Mouse (Mus musculus) gastrocnemius, postnatal 4 days (tissue): ENCODE data around the gene Polr2b. TPM values are rescaled to one million over a fixed set of nuclear protein-coding genes. Genes with fewer than 3 reads are reported as not detected.

Source experiments
- DNase-seq, 2 experiments: peaks; one replicate each; pipeline ENCODE4 v3.0.0; 2021 to 2022; ENCODE audit warnings: low spot score in 2 of 2, mixed read lengths in 2 of 2
- microRNA-seq: library from miRNA; unstranded; fragments of <30 nt; microRNA quantifications from one replicate; pipeline ENCODE4 v1.2.0, GENCODE M21; 2021
- total RNA-seq, 2 experiments: library from RNA; stranded (reverse); gene quantifications; 2 replicates each; pipeline ENCODE4 v1.2.3; 2021

Polr2b gene
- total RNA-seq, 2 experiments from 2014 or later, result 31.5 to 35.7 TPM

DNA sequence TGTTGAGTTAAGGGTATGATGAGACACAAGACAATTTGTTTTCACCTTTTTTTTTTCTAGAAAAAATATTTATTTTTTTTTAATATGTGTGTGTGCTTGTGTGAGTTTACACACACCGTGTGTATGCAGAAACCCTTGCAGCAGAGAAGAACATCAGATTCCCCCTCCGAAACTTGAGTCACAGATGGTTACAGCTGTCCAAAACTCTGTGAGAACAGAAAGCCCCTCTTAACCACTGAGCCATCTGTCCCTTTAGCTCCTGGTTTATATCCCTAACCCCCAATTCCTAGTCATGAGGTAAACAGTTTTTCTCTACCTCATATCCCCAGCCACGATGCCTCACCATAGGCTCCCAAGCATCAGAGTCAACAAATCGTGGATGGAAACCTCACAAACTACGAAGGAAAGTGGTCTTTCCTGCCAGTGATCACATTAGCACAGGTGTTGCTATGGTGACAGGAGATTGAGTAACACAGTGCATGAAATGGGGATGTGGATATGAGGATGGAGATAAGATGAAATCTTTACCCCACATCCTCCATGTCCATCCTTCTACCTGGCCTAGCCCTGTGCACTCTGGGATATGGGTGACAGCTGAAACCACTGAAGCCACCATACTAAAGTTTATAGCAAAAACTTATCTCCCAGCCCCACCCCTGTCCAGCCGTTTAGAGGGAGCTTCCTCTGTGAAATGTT, 76.1 kb downstream of the Polr2b start:
- DNase-seq, result no peak

DNA sequence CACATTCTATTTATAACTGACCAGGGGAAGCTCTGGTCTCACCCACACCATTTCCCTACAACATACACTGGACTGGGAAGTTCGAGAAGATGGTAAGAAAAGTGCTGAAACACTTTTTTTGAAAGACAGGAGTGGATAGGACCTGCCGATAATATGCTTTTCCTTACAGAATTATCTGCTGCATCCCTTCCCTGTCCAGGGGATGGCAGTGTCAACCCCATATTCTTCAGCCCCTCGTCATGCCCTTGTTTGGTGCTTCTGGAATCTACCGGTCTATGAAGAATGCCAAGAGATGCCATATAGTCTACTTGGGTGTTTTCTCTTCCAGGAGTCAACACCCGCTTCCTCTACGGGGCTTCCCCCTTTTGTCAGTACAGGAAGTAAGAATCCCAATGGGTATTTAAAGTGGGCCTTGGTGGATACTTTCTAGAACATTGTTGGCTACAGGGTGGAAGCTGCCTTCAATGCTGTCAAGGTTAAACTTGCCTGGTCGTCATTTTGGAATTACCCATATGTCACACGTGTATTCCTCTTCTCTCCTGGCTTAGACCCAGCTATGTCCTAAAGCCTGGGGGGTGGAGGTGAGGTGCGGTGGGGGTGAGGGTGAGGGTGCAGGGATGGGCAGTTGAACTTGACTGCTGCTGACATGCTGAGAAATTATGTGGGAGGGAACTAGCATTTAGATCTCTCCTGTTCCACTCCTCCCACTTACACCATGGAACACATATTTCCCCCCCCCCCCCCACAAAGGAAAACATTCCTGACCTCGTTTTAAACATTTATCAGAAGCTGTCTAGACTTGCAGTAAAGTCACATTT, 76.9 kb downstream of the Polr2b start:
- DNase-seq, result no peak

DNA sequence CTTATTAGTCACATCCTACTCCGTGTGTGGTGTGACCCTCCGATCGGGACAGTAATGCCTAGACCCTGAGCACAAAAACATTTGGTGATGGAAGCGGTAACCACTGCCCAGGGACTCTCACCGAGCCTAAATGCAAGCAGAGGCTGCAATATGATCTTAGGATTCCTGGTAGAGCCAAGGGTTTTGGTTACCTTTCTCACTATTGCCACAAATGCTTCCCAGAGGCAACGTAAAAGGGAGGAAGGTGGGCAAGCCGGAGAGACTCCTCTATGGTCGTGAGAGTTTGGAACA, 77.4 kb downstream of the Polr2b start:
- DNase-seq, result no peak

DNA sequence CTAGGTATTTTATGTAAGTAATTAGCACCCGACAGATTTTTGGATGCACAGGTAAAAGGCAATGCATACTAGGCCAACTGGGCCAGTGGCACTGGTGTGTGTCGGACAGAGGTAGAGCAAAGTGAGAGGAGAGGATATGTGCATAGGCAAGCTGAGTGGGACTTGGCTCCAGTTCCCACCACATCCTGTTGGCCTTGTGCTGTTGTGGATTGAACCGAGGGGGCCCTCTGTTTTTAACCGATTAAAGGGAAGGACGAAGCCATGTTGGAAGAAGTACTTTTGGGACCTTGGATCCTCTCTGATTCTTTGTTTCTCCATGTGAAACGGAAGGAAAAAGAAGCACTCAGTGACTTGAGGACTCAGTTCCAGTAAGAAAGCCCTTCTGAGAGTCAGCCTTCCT, 78.4 kb downstream of the Polr2b start:
- no peak for DNase-seq

DNA sequence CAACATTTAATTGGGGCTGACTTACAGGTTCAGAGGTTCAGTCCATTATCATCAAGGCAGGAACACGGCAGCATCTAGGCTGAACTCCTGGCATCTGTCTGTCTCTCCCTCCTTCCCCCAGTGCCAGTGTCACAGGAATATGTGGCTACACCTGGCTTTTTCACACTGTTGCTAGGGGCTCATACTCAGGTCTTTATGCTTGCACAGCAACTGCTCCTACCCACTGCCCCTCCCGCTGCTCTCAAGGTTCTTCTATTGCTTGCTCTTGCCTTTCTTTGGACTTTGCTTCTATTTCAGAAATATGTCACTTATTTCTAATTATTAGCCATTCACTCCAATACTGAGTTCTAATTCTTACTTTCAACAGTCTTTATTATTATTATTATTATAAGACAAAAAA, 80.3 kb downstream of the Polr2b start:
- no peak for DNase-seq

DNA sequence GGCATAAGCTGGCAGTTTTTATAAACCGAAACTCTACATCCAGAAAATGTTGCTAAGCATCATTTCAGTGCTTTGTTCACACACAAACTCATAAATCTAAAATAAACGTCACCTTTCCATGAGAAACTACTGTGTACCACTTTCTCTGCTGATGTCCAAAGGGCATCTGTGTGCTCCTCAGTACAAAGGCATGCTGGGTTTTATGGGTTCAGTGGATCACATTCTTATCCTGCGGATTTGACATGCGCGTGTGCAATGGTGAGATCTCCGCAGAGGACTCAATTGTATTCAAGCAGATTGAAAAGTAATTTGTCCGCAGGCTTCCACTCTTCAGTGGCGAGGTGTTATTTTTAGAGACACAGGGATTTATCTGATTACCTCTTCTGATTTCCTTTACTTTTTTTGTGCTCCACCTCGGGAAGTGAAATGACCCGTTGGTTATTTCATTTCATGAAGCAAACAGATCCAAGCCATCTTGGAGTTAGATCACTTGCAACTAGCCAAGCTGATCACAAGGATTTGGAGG, 83.2 kb downstream of the Polr2b start:
- DNase-seq, result no peak

DNA sequence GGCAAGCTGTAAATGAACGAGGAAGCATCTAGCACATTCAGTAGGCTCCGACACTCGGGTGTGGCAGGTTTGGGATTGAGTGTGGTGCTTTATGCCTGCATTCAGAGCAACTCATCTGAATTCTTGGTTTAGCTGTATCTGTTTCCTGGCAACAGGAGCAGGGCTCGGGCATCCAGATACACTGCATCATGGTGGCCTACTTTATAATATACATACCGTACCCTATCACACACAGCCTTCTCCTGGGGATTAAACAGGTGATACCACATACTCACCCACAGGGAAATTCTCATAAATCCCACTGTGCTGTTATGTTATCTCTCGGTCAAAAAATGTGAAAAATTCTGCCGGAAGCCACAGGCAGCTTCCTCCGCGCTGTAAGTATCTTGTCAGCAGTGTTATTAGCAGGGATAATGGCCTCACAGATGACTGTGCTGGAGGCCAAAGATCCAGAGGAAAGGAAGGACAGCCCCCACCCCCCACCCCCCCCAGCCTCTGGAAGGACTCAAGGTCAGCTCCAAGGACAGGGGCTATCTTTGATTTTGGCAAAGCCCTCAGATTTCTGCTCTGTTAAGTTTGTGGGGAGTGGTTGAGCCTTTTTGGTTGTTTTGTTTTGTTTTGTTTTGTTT, 84.2 kb downstream of the Polr2b start:
- DNase-seq, result no peak

DNA sequence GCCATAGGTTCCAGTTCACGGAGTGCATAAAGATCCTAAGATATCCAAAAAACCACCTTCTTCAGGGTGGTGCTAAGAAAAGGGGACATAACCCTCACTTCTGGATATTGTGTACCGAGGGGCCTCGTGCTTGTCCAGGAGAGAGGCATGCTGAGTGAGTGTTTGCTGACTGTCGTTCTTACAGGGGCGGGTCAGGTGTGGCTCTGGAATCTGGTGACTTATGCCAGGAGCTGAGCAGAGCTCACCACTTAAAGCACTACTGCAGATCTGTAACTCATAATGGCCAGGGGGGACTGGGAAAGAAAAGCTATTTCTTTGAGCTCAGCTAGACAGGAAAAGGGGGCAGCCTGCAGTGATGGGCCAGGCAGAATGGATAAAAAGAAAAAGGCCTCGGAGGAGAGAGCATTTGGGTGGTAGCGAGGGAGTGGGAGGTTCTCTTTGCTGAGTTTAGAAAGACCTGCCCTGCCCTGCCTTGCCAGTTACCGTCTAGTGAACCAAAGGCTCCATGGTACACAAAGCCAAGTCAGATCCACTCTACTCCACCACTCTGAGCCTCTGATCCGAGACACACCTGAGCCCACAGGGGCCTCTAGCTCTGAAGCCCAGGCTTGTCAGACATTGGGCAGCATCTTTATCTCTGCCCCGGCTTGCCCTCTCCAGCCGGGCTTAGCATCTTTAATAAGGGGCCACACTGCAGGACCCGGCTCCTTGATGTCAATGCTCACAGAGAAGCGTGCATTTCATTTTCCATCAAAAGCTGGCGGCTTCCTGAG, 88.5 kb downstream of the Polr2b start:
- no peak for DNase-seq

Small RNA genes within 50 kb of the gene (microRNA-seq; reads per million reads assigned to microRNA genes)
- not detected for gene Mir5098

Other genes with a start within 250 kb of the Polr2b start
- gene Hopx, start 195.0 kb upstream of the Polr2b start, total RNA-seq, result 10 to 100 TPM; 15.1 to 16.1 TPM
- 1 to 10 TPM; 2.7 to 4.0 TPM for gene Spink2, start 98.7 kb upstream of the Polr2b start, total RNA-seq
- 10 to 100 TPM; 26.3 to 26.4 TPM for gene Rest, start 44.7 kb upstream of the Polr2b start, total RNA-seq
- gene Noa1, start 63 bp upstream of the Polr2b start, total RNA-seq, result 10 to 100 TPM; 14.2 to 15.9 TPM
- gene Igfbp7, start 97.9 kb downstream of the Polr2b start, total RNA-seq, result 100 to 1,000 TPM; 295 to 321 TPM